Mouse (Mus musculus) stomach, embryonic 15.5 days (tissue): ENCODE results near the gene Kif5c. TPM values are rescaled to one million over a fixed set of nuclear protein-coding genes. Genes with fewer than 3 reads are reported as not detected.

Experiments
- ATAC-seq: fragments of 200-750 bp; cut with Nextera tagmentation; 2 replicates; pipeline ENCODE4 v1.8.0; 2017; ENCODE audit warnings: low read depth, moderate number of reproducible peaks, moderate TSS enrichment; ENCODE audit not compliant: insufficient read depth, low FRiP score
- H3K27ac ChIP-seq: fragments of 300-500 bp; sonication (generic); 2 replicates; pipeline ENCODE4 v1.5.1; 2015; ENCODE audit warnings: mild to moderate bottlenecking, inconsistent platforms
- H3K27me3 ChIP-seq: fragments of 300-500 bp; sonication (generic); replicated peaks from 2 replicates; pipeline ENCODE4 v1.6.1; 2015; ENCODE audit warnings: inconsistent platforms
- H3K36me3 ChIP-seq: fragments of 300-500 bp; sonication (generic); 2 replicates; pipeline ENCODE4 v1.6.1; 2015; ENCODE audit warnings: inconsistent platforms
- H3K4me1 ChIP-seq: fragments of 300-500 bp; sonication (generic); 2 replicates; pipeline ENCODE4 v1.6.1; 2015; ENCODE audit warnings: inconsistent platforms
- H3K4me2 ChIP-seq: fragments of 300-500 bp; sonication (generic); 2 replicates; pipeline ENCODE4 v1.6.1; 2015; ENCODE audit warnings: mild to moderate bottlenecking, inconsistent platforms
- H3K4me3 ChIP-seq: fragments of 300-500 bp; sonication (generic); replicated peaks from 2 replicates; pipeline ENCODE4 v1.5.1; 2015; ENCODE audit warnings: inconsistent platforms
- H3K9ac ChIP-seq: fragments of 300-500 bp; sonication (generic); 2 replicates; pipeline ENCODE4 v1.6.1; 2015; ENCODE audit warnings: inconsistent platforms
- H3K9me3 ChIP-seq: fragments of 300-500 bp; sonication (generic); 2 replicates; pipeline ENCODE4 v1.6.1; 2016; ENCODE audit warnings: inconsistent platforms
- WGBS: fragments of 180-500 bp; shearing (Covaris S2); methylation state at CpG from one replicate; pipeline ENCODE4 v1.1.7; 2015; 5-methylcytosine and 5-hydroxymethylcytosine counted together
- polyA plus RNA-seq: library from polyadenylated mRNA; unstranded; fragments of >200 nt; fragmentation: Nextera tagmentation; extraction: Ambion mirVana; gene quantifications from 2 replicates; pipeline ENCODE4 v1.2.1, GENCODE M21; 2015

Kif5c gene
- 7.1 and 7.2 TPM in 2 replicates for polyA plus RNA-seq

GRCm38 (mm10) chr2:49618829-49619718 is at the start of gene Kif5c:
Kif5c (plus strand) TSS chr2:49619298.
- Histone ChIP-seq H3K27ac (no peak within 1 kb of the TSS), H3K9me3 (no peaks in the 10 kb centered on the region), H3K27me3 (peaks cover 17% of the 10 kb centered on the region), H3K4me2 (peak within 1 kb of the TSS; percentile 92), H3K4me3 (peak within 1 kb of the TSS; percentile 65), H3K4me1 (peaks cover 8% of the 10 kb centered on the region), H3K36me3 (no peaks in the 10 kb centered on the region), H3K9ac (no peak within 1 kb of the TSS)
- WGBS: 4% methylated on average over 54 of the region's 54 CpGs
- peak; percentile 94 for ATAC-seq

GRCm38 (mm10) chr2:49569862-49570777 is 49.0 kb upstream of the Kif5c start:
- Histone ChIP-seq H3K27me3 (no peaks in the 10 kb centered on the region), H3K27ac (no peak overlapping the region), H3K4me2 (no peak overlapping the region), H3K4me1 (peaks cover 21% of the 10 kb centered on the region), H3K4me3 (no peak overlapping the region), H3K9ac (no peak overlapping the region), H3K9me3 (no peaks in the 10 kb centered on the region), H3K36me3 (no peaks in the 10 kb centered on the region)
- peak; percentile 68; the same call in 1 of the 2 replicates for ATAC-seq
- 61% methylated on average over 16 of the region's 16 CpGs for WGBS

GRCm38 (mm10) chr2:49570778-49571101 is 48.4 kb upstream of the Kif5c start:
- no peak; the same call in 1 of the 2 replicates for ATAC-seq
- peaks cover 21% of the 10 kb centered on the region for H3K4me1 ChIP-seq
- no peaks in the 10 kb centered on the region for H3K9me3 ChIP-seq
- 40% methylated on average over 6 of the region's 6 CpGs for WGBS
- no peak overlapping the region for H3K4me2 ChIP-seq
- no peak overlapping the region for H3K9ac ChIP-seq
- no peaks in the 10 kb centered on the region for H3K36me3 ChIP-seq
- no peak overlapping the region for H3K4me3 ChIP-seq
- no peak overlapping the region for H3K27ac ChIP-seq
- H3K27me3 ChIP-seq: no peaks in the 10 kb centered on the region

- Histone ChIP-seq H3K4me2 (no peak overlapping the region), H3K27ac (no peak overlapping the region)
These were observed 47.8 kb upstream of the Kif5c start for GRCm38 (mm10) chr2:49571159-49571920.

GRCm38 (mm10) chr2:49572111-49572642 is 46.9 kb upstream of the Kif5c start:
- no peak overlapping the region for H3K27ac ChIP-seq
- no peaks in the 10 kb centered on the region for H3K36me3 ChIP-seq
- H3K4me2 ChIP-seq: no peak overlapping the region
- H3K4me3 ChIP-seq: no peak overlapping the region
- peaks cover 21% of the 10 kb centered on the region for H3K4me1 ChIP-seq
- no peak for ATAC-seq
- H3K27me3 ChIP-seq: no peaks in the 10 kb centered on the region
- WGBS: 61% methylated on average over 12 of the region's 12 CpGs
- no peaks in the 10 kb centered on the region for H3K9me3 ChIP-seq
- H3K9ac ChIP-seq: no peak overlapping the region

More at GRCm38 (mm10) chr2:49571159-49571920, 47.8 kb upstream of the Kif5c start:
- WGBS: 73% methylated on average over 11 of the region's 11 CpGs
- no peak overlapping the region for H3K4me3 ChIP-seq
- H3K27me3 ChIP-seq: no peaks in the 10 kb centered on the region
- no peaks in the 10 kb centered on the region for H3K36me3 ChIP-seq
- H3K9me3 ChIP-seq: no peaks in the 10 kb centered on the region
- no peak overlapping the region for H3K9ac ChIP-seq
- peaks cover 21% of the 10 kb centered on the region for H3K4me1 ChIP-seq
- no peak for ATAC-seq

GRCm38 (mm10) chr2:49572684-49573083 is 46.4 kb upstream of the Kif5c start:
- Histone ChIP-seq H3K9ac (no peak overlapping the region), H3K36me3 (no peaks in the 10 kb centered on the region), H3K27me3 (no peaks in the 10 kb centered on the region), H3K9me3 (no peaks in the 10 kb centered on the region), H3K4me2 (no peak overlapping the region), H3K4me1 (peaks cover 21% of the 10 kb centered on the region), H3K27ac (no peak overlapping the region), H3K4me3 (no peak overlapping the region)
- no peak for ATAC-seq
- WGBS: 70% methylated on average over 9 of the region's 9 CpGs

- Histone ChIP-seq H3K9ac (no peak overlapping the region), H3K9me3 (no peaks in the 10 kb centered on the region), H3K27me3 (no peaks in the 10 kb centered on the region), H3K27ac (no peak overlapping the region), H3K36me3 (no peaks in the 10 kb centered on the region), H3K4me1 (peaks cover 21% of the 10 kb centered on the region), H3K4me2 (no peak overlapping the region), H3K4me3 (no peak overlapping the region)
- 87% methylated on average over 3 of the region's 3 CpGs for WGBS
- no peak for ATAC-seq
These were observed 45.8 kb upstream of the Kif5c start for GRCm38 (mm10) chr2:49573282-49573681.

GRCm38 (mm10) chr2:49580585-49580984 is 38.5 kb upstream of the Kif5c start:
- no peak for ATAC-seq
- no peak overlapping the region for H3K4me3 ChIP-seq
- no peaks in the 10 kb centered on the region for H3K9me3 ChIP-seq
- H3K4me2 ChIP-seq: no peak overlapping the region
- WGBS: 79% methylated on average over 3 of the region's 3 CpGs
- H3K27me3 ChIP-seq: no peaks in the 10 kb centered on the region
- H3K27ac ChIP-seq: no peak overlapping the region
- no peaks in the 10 kb centered on the region for H3K4me1 ChIP-seq
- no peak overlapping the region for H3K9ac ChIP-seq
- no peaks in the 10 kb centered on the region for H3K36me3 ChIP-seq

GRCm38 (mm10) chr2:49582546-49582945 is 36.6 kb upstream of the Kif5c start:
- Histone ChIP-seq H3K36me3 (no peaks in the 10 kb centered on the region), H3K9me3 (no peaks in the 10 kb centered on the region), H3K9ac (no peak overlapping the region), H3K27ac (no peak overlapping the region), H3K4me1 (no peaks in the 10 kb centered on the region), H3K4me3 (no peak overlapping the region), H3K4me2 (no peak overlapping the region), H3K27me3 (no peaks in the 10 kb centered on the region)
- ATAC-seq: no peak
- 80% methylated on average over 5 of the region's 5 CpGs for WGBS

- no peaks in the 10 kb centered on the region for H3K9me3 ChIP-seq
- H3K9ac ChIP-seq: no peak overlapping the region
- no peaks in the 10 kb centered on the region for H3K27me3 ChIP-seq
- no peak overlapping the region for H3K4me3 ChIP-seq
- H3K27ac ChIP-seq: no peak overlapping the region
- H3K4me1 ChIP-seq: no peaks in the 10 kb centered on the region
- no peak overlapping the region for H3K4me2 ChIP-seq
- 94% methylated on average over 2 of the region's 2 CpGs for WGBS
- no peak for ATAC-seq
- H3K36me3 ChIP-seq: no peaks in the 10 kb centered on the region
These were observed 35.8 kb upstream of the Kif5c start for GRCm38 (mm10) chr2:49583311-49583710.

GRCm38 (mm10) chr2:49590450-49590849 is 28.6 kb upstream of the Kif5c start:
- no peaks in the 10 kb centered on the region for H3K4me1 ChIP-seq
- no peak overlapping the region for H3K9ac ChIP-seq
- H3K4me2 ChIP-seq: no peak overlapping the region
- no peaks in the 10 kb centered on the region for H3K27me3 ChIP-seq
- whole genome bisulfite sequencing: 54% methylated on average over 5 of the region's 5 CpGs
- H3K4me3 ChIP-seq: no peak overlapping the region
- ATAC-seq: no peak
- H3K36me3 ChIP-seq: no peaks in the 10 kb centered on the region
- H3K9me3 ChIP-seq: no peaks in the 10 kb centered on the region
- H3K27ac ChIP-seq: no peak overlapping the region
